Comparison of ENCODE assay signal across 11 mouse cellular contexts in the genomic region with DNA sequence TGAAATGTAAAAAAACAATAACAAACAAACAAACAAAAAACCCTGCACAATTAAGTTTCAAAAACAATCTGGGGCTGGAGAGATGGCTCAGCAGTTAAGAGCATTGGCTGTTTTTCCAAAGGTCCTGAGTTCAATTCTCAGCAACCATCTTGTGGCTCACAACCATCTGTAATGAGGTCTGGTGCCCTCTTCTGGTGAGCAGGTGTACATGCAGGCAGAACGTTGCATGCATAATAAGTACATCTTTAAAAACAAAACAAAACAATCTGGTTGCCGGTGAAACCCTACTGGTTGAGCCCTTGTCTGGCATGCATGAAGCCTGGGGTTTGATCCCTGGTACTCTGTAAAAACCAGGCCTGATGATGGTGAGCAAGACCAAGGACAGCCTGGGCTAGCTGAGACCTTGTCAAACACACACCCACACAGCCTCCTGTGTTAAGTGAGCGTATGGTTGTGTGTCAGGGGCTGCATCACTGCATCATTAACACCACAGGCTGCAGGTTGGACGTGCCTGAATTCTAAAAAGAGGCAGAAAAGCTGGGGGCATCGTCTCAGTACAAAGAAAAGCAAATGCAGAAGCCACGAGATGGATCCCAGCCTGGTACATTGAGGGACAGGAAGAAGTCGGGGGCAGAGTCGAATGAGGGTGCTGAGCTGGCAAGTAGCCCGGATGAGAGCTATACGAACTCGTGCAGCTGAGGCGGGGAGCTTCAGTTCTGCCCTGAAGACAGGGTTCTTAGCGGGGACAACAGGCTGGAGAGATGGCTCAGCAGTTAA. TPM values are rescaled to one million over a fixed set of nuclear protein-coding genes. Genes with fewer than 3 reads are reported as not detected.
DNase-seq lines count a peak whose midpoint lies in the region; ATAC-seq and TF ChIP-seq lines count a peak whose summit lies in the region.
"Had no signal": no experiment of that assay in that cellular context is flagged by ENCODE, and none has a peak within 500 bp of the region (broad histone marks: within the 10 kb centered on the region; RNA-seq: fewer than 3 reads in every experiment).

No protein-coding gene starts in this region.

- H3K4me3 ChIP-seq in gastrocnemius, adult 2 months = no peak overlapping the region
- H3K4me3 ChIP-seq in lung, adult 2 months (replicated peaks; ENCODE audit: extremely low read depth, low read depth, low read length) = no peak overlapping the region
- H3K4me3 ChIP-seq: neural tube, embryonic 15.5 days had no signal

- no peak for TF ChIP-seq POLR2A in lung, adult 2 months (IDR thresholded peaks at IDR 0.05; ENCODE audit: borderline replicate concordance, extremely low read depth, low read depth, low read length)

- no peak overlapping the region for H3K27ac ChIP-seq in gastrocnemius, adult 2 months
- H3K27ac ChIP-seq: hindbrain, embryonic 14.5 days; neural tube, embryonic 15.5 days had no signal

- no peak for ATAC-seq in erythroblast, adult 5-6 weeks (replicated peaks; ENCODE audit: low FRiP score, poor library complexity, severe bottlenecking)

- DNase-seq in gastrocnemius, adult 2 months = no peak
- DNase-seq in gastrocnemius, adult 18-20 months (ENCODE audit: low spot score) = no peak
- no peak for DNase-seq in lung, adult 2 months
- DNase-seq in lung, postnatal 25 days (ENCODE audit: low spot score) = no peak
- DNase-seq in NIH3T3 (ENCODE audit: low read depth) = peak; percentile 9
- DNase-seq in right cerebral cortex, postnatal 14 days = peak; percentile 54
- no peak for DNase-seq in adrenal gland, adult 8-10 months
- DNase-seq: gastrocnemius, postnatal 14 days had no signal

- intact Hi-C loops in gastrocnemius, adult 2 months (cut with DNase I) = loop anchor here (10.0 kb wide), 2 partner anchors 145 to 195 kb away; no protein-coding TSS in a partner anchor

- no peaks in the 10 kb centered on the region; the same call in 1 of the 2 replicates for H3K4me1 ChIP-seq in lung, adult 2 months (ENCODE audit: control insufficient read depth, insufficient read depth, low read length)

- WGBS in lung, adult 2 months = 59% methylated on average over 13 of the region's 13 CpGs

- peak; percentile 60 for TF ChIP-seq CTCF in gastrocnemius, adult 2 months (IDR thresholded peaks at IDR 0.05)
- peak; percentile 32; the same call in 1 of the 2 replicates for TF ChIP-seq CTCF in lung, adult 2 months (IDR thresholded peaks at IDR 0.05; ENCODE audit: insufficient read depth, low read length)

RNA-seq across cellular contexts. Expression of gene Eif4g3, which starts 32.7 kb away (rescaled TPM):
- total RNA-seq in gastrocnemius, adult 2 months (2021) = 100 to 1,000 TPM; 108 to 145 TPM
- total RNA-seq in gastrocnemius, adult 18-20 months (2021) = 100 to 1,000 TPM; 115 to 117 TPM
- 69.8 and 79.4 TPM in 2 replicates for polyA plus RNA-seq in lung, adult 2 months (2012; rRNA removed)
- 100 to 1,000 TPM in 3 of 4 experiments, 10 to 100 TPM in 1; 97.4 to 133 (median 119) TPM for total RNA-seq in adrenal gland, adult 8-10 months (2022)
- total RNA-seq in erythroblast, adult 5-6 weeks (2015; ENCODE audit: low replicate concordance) = 21.1 and 23.6 TPM in 2 replicates
- total RNA-seq in erythroblast, adult 5-6 weeks (2017; ENCODE audit: low replicate concordance) = 11.3 and 14.2 TPM in 2 replicates

Comparison
In these comparisons a context has a peak if more than half of its experiments do, and no peak if none do; other contexts are left out.
1. DNase-seq: peak in NIH3T3 (single experiment) and right cerebral cortex, postnatal 14 days (single experiment); none in gastrocnemius, adult 2 months (single experiment), gastrocnemius, adult 18-20 months (single experiment), lung, adult 2 months (single experiment), lung, postnatal 25 days (single experiment) and adrenal gland, adult 8-10 months (single experiment).